Mouse (Mus musculus) myocyte (in vitro differentiated cells): ENCODE measurements around the gene Rpp25l. TPM values are rescaled to one million over a fixed set of nuclear protein-coding genes. Genes with fewer than 3 reads are reported as not detected.

ENCODE experiments used
- H3K27me3 ChIP-seq: one replicate; pipeline ENCODE4 v1.6.1; 2011; ENCODE audit not compliant: control insufficient read depth, insufficient read depth, insufficient read length
- H3K36me3 ChIP-seq: one replicate; pipeline ENCODE4 v1.6.1; 2011; ENCODE audit not compliant: control insufficient read depth, insufficient read depth
- H3K4me2 ChIP-seq: one replicate; pipeline ENCODE4 v1.6.1; 2011; ENCODE audit warnings: low read depth, control low read depth
- H3K4me3 ChIP-seq: one replicate; pipeline ENCODE4 v1.5.1; 2011; ENCODE audit warnings: mild to moderate bottlenecking, control low read depth, moderate library complexity
- H3K79me2 ChIP-seq: one replicate; pipeline ENCODE4 v1.6.1; 2011; ENCODE audit not compliant: control insufficient read depth, insufficient read depth
- H3ac ChIP-seq: one replicate; pipeline ENCODE4 v1.6.1; 2011; ENCODE audit not compliant: control insufficient read depth, insufficient read length
- CEBPB ChIP-seq: IDR thresholded peaks from 2 replicates; pipeline ENCODE4 v1.6.1; 2011; ENCODE audit warnings: mild to moderate bottlenecking, moderate library complexity; ENCODE audit not compliant: poor library complexity, insufficient read depth, severe bottlenecking
- E2F4 ChIP-seq: IDR thresholded peaks from one replicate; pipeline ENCODE4 v1.6.1; 2011; ENCODE audit warnings: mild to moderate bottlenecking, control low read depth, moderate library complexity; ENCODE audit not compliant: insufficient read depth
- MAX ChIP-seq: IDR thresholded peaks from one replicate; pipeline ENCODE4 v1.6.1; 2011; ENCODE audit warnings: low read depth, mild to moderate bottlenecking, control low read depth
- MYOD1 ChIP-seq, 3 experiments: IDR thresholded peaks; one replicate each; pipeline ENCODE4 v1.6.1; 2011; ENCODE audit warnings: control low read depth in 2 of 3, low read depth in 2 of 3, mild to moderate bottlenecking in 2 of 3, moderate library complexity in 1 of 3; ENCODE audit not compliant: insufficient read length in 2 of 3, control insufficient read depth in 1 of 3
- MYOG ChIP-seq, 3 experiments: IDR thresholded peaks; one replicate each; pipeline ENCODE4 v1.6.1; 2011; ENCODE audit warnings: control low read depth in 2 of 3, low read depth in 2 of 3, mild to moderate bottlenecking in 2 of 3; ENCODE audit not compliant: insufficient read length in 2 of 3, control insufficient read depth in 1 of 3, insufficient read depth in 1 of 3
- POLR2A ChIP-seq: IDR thresholded peaks from one replicate; pipeline ENCODE4 v1.6.1; 2011; ENCODE audit warnings: low read depth, mild to moderate bottlenecking, control low read depth, moderate library complexity; ENCODE audit not compliant: insufficient read length
- POLR2AphosphoS2 ChIP-seq: IDR thresholded peaks from one replicate; pipeline ENCODE4 v1.6.1; 2011; ENCODE audit warnings: low read depth, control low read depth; ENCODE audit not compliant: insufficient read length
- REST ChIP-seq: IDR thresholded peaks from one replicate; pipeline ENCODE4 v1.6.1; 2011; ENCODE audit warnings: mild to moderate bottlenecking, control low read depth, moderate library complexity; ENCODE audit not compliant: insufficient read depth, insufficient read length
- SRF ChIP-seq: IDR thresholded peaks from one replicate; pipeline ENCODE4 v1.6.1; 2011; ENCODE audit warnings: low read depth; ENCODE audit not compliant: control insufficient read depth, insufficient read length
- TCF12 ChIP-seq: IDR thresholded peaks from one replicate; pipeline ENCODE4 v1.6.1; 2011; ENCODE audit warnings: mild to moderate bottlenecking, control low read depth; ENCODE audit not compliant: poor library complexity, insufficient read depth, severe bottlenecking
- TCF3 ChIP-seq: IDR thresholded peaks from one replicate; pipeline ENCODE4 v1.6.1; 2011; ENCODE audit warnings: low read depth, control low read depth; ENCODE audit not compliant: insufficient read length
- USF1 ChIP-seq: IDR thresholded peaks from one replicate; pipeline ENCODE4 v1.6.1; 2011; ENCODE audit warnings: low read depth, mild to moderate bottlenecking, control low read depth, moderate library complexity
- polyA plus RNA-seq: library from polyadenylated mRNA; unstranded; fragments of >200 nt; fragmentation: generic; extraction: Trizol; gene quantifications from one replicate; pipeline ENCODE4 v1.2.1, GENCODE M21; 2012; ENCODE audit warnings: missing spikeins

Gene Rpp25l
- polyA plus RNA-seq, 1 experiment = 43.8 TPM

DNA sequence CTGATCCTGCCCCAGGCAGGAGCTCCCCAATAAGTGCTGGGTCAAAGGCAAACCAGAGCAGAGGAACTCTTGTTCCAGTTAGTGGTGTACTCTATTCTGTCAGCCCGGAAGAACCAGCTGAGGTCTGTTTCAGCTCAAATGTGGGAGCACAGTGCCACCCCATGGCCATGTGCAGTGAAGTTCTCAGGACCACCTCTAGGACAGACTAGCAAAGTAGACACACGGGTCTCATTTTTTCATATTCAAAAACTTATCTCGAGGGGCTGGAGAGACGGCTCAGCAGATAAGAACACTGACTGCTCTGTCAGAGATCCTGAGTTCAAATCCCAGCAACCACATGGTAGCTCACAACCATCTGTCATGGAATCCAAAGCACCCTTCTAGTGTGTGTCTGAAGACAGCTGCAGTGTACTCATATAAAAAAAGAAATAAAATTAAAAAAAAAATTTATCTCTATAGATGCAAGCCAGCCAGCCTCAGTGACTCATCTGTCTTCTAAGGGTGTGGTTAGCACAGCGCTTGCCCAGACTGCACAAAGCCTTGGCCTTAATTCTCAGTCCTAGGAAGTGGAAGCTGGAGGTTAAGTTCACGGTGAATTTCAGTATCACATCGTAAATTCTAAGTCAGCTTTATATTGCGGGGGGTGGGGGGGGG is 24.4 kb upstream of the Rpp25l start:
- Histone ChIP-seq H3K4me2 (peak overlapping the region; percentile 63), H3ac (no peak overlapping the region), H3K79me2 (peaks cover 14% of the 10 kb centered on the region), H3K36me3 (no peaks in the 10 kb centered on the region), H3K4me3 (no peak overlapping the region), H3K27me3 (peaks cover 7% of the 10 kb centered on the region)
- TF ChIP-seq TCF3 = no peak
- no peak for TF ChIP-seq MAX
- TF ChIP-seq POLR2AphosphoS2 = peak; percentile 70
- no peak for TF ChIP-seq CEBPB
- no peak for TF ChIP-seq REST
- TF ChIP-seq POLR2A = no peak
- TF ChIP-seq MYOD1 (IDR thresholded peaks at IDR 0.05; ENCODE audit: control insufficient read depth in 1 of 3, insufficient read length in 2 of 3, low read depth in 2 of 3) = no peak
- TF ChIP-seq MYOG (IDR thresholded peaks at IDR 0.05; ENCODE audit: control insufficient read depth in 1 of 3, insufficient read depth in 1 of 3, insufficient read length in 2 of 3, low read depth in 2 of 3) = peak in 1 of 3 experiments; percentile 8
- TF ChIP-seq USF1 = no peak
- no peak for TF ChIP-seq SRF
- TF ChIP-seq E2F4 = no peak
- no peak for TF ChIP-seq TCF12

DNA sequence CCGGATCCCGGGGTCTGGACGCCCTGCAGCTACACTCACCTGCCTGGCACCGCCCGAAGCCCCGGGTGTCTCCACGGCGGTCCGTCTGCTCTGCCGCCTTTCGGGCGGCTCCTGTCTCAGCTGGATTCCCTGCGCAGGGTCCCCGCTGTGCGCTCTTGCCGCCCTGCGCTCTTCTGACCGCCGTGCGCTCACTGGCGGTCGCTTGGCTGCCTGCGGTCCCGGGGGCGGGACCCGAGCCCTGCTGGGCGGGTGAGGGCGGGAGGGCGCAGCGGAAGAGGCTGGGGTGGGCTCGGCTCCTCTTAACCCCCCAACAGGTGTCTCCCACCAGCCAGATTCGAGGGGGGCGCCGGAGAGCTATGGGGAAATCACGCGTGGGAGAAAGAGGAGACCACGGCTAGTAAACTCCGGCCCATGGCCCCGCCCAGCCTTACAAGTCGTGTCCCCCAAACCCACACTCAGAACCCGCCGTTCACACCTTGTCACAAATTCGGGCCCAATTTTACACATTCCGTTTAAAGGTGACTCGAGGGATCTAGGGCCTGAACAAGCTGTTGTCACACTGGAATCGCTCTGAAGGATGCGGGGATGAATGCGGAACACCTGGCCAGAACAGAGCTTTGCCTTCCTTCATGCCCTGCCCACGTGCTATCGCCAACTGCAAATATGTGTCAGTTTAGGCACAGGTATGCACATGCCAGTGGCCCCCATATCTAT is 17.9 kb upstream of the Rpp25l start, which contains the start of gene Arid3c:
TSS of gene Arid3c (minus strand) at position 91 of the 714 bp plus-strand sequence.
- Histone ChIP-seq H3ac (no peak within 1 kb of the TSS), H3K4me3 (no peak within 1 kb of the TSS), H3K4me2 (peak within 1 kb of the TSS; percentile 34), H3K27me3 (peaks cover 60% of the 10 kb centered on the region), H3K79me2 (no peaks in the 10 kb centered on the region), H3K36me3 (no peaks in the 10 kb centered on the region)
- TF ChIP-seq MYOD1 (IDR thresholded peaks at IDR 0.05; ENCODE audit: control insufficient read depth in 1 of 3, insufficient read length in 2 of 3, low read depth in 2 of 3) (no peak), POLR2AphosphoS2 (no peak), TCF3 (no peak), SRF (no peak), MAX (no peak), POLR2A (no peak), CEBPB (no peak), USF1 (no peak), TCF12 (no peak), E2F4 (no peak), REST (no peak), MYOG (IDR thresholded peaks at IDR 0.05; ENCODE audit: control insufficient read depth in 1 of 3, insufficient read depth in 1 of 3, insufficient read length in 2 of 3, low read depth in 2 of 3) (no peak)

DNA sequence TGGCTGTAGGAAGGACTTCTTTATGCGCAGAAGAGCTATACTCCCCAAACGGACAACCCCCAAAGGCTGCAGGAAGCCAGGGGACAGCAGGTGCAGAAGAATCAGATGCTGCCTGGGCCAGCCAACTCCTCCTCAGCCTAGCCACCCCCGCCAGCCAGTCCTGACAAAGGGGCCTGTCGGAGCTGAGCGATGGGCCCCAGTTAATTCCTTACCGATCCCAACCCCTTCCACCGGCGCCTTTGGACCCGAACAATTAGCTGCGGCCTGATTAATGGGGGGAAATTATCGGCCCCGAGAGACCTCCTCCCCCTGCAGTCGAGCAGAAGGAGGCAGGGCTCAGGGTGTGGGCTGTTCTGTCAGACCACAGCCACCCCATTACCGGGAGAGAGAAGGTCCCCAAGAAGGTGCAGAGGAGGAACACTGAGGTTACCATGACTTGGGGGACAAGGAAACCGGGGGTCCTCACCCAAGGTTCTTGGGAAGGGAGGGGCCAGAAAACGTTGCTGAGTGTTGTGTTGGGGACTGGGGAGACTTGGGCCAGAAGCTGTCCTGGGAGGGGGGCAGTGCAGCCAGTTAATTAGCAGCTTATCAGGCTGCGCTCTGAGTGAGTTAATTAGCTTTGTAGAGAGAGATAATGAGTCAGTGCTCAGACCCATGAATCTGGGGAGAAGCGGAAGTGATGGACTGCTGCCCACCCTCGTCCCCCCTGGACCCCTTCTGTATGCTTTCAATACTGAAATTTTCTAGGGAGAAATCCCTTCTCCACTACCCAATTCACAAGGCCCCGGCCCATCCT is 13.7 kb upstream of the Rpp25l start:
- Histone ChIP-seq H3K27me3 (peaks cover 62% of the 10 kb centered on the region), H3K36me3 (no peaks in the 10 kb centered on the region), H3ac (no peak overlapping the region), H3K4me2 (no peak overlapping the region), H3K4me3 (no peak overlapping the region), H3K79me2 (peaks cover 6% of the 10 kb centered on the region)
- TF ChIP-seq POLR2AphosphoS2 (no peak), MYOD1 (IDR thresholded peaks at IDR 0.05; ENCODE audit: control insufficient read depth in 1 of 3, insufficient read length in 2 of 3, low read depth in 2 of 3) (peak in 1 of 3 experiments; percentile 13)

DNA sequence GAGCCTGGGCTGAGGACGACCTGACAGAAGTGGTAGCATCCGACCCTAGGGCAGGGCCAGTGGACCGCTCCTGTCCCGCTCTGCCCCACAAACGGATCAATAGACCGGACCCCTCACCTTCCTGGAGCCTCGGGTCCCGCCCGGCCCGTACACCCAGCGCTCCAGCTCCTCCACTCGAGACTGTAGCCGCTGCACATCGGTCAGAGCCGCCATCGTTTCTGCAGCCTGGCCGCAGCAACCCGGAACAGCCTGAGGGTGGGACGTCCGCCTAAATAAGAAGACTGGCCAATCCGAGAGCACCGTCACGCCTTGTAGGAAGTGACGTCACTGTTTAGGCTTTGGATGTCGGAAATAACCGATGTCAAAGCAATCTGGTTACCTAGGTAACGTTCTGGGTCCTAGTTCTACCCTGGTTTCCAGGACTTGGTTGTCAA is 9.6 kb upstream of the Rpp25l start, which contains the start of gene Dctn3:
TSS of gene Dctn3 (minus strand) at position 253 of the 434 bp plus-strand sequence.
- Histone ChIP-seq H3K36me3 (peaks cover 5% of the 10 kb centered on the region), H3K4me2 (peak within 1 kb of the TSS; percentile 82), H3K4me3 (peak within 1 kb of the TSS; percentile 51), H3K79me2 (peaks cover 6% of the 10 kb centered on the region), H3K27me3 (peaks cover 31% of the 10 kb centered on the region), H3ac (peak within 1 kb of the TSS; percentile 28)
- TF ChIP-seq POLR2AphosphoS2 (peak; percentile 86), MYOG (IDR thresholded peaks at IDR 0.05; ENCODE audit: control insufficient read depth in 1 of 3, insufficient read depth in 1 of 3, insufficient read length in 2 of 3, low read depth in 2 of 3) (no peak), POLR2A (peak; percentile 90), MAX (no peak)
